Mouse (Mus musculus) gastrocnemius, postnatal 10 days (tissue): ENCODE measurements around the gene Gfap. TPM values are rescaled to one million over a fixed set of nuclear protein-coding genes. Genes with fewer than 3 reads are reported as not detected.

Source experiments
- DNase-seq: peaks from one replicate; pipeline ENCODE4 v3.0.0; 2021; ENCODE audit warnings: mixed read lengths
- total RNA-seq, 2 experiments: library from RNA; stranded (reverse); gene quantifications; 2 replicates each; pipeline ENCODE4 v1.2.3; 2021

Gfap gene
- total RNA-seq, 2 experiments from 2014 or later: 0.09 to 0.61 TPM

GRCm38 (mm10) chr11:102896641-102897040 is 4.1 kb downstream of the Gfap start:
- DNase-seq: no peak

DNA sequence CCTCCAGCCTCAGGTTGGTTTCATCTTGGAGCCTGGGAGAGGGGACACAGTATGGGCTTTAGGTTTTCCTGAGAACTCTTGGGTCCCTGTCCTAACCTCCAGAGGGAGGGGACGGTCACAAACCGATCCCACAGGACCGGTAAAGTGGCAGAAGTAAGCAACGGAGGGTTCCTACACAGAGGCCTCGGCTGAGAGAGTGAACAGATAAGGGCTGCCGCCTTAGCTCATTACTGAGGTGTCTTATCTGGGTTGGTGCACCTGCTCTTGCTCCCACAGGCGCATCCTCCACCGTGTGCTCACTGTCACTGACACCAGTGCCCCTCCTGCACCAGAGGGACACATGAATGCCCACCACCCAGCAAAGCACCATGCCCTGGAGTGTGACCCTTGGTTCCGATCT is 4.9 kb downstream of the Gfap start:
- no peak for DNase-seq

DNA sequence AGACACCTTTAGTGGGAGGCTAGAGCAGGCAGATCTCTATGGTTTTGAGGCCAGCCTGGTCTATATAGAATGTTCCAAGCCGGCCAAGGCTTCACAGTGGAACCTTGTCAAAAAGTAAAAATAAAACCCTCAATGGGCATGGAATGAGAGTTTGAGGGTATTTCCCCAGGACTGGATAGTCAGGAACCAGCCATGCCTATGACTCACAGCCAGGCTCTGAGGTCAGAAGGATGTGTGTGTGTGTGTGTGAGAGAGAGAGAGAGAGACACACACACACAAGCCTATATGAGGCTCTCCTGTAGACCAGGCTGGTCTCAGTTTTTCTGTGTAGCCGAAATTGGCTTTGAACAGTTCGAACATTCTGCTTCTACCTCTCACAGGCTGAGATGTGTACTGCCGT is 6.0 kb downstream of the Gfap start:
- DNase-seq: no peak

- DNase-seq: peak; percentile 44
Observed at GRCm38 (mm10) chr11:102893015-102893651, 7.6 kb downstream of the Gfap start.

GRCm38 (mm10) chr11:102890096-102890495 is 10.6 kb downstream of the Gfap start:
- no peak for DNase-seq

- DNase-seq: no peak
Observed at GRCm38 (mm10) chr11:102888135-102888534, 12.6 kb downstream of the Gfap start.

GRCm38 (mm10) chr11:102887433-102887832 is 13.3 kb downstream of the Gfap start:
- DNase-seq: no peak

DNA sequence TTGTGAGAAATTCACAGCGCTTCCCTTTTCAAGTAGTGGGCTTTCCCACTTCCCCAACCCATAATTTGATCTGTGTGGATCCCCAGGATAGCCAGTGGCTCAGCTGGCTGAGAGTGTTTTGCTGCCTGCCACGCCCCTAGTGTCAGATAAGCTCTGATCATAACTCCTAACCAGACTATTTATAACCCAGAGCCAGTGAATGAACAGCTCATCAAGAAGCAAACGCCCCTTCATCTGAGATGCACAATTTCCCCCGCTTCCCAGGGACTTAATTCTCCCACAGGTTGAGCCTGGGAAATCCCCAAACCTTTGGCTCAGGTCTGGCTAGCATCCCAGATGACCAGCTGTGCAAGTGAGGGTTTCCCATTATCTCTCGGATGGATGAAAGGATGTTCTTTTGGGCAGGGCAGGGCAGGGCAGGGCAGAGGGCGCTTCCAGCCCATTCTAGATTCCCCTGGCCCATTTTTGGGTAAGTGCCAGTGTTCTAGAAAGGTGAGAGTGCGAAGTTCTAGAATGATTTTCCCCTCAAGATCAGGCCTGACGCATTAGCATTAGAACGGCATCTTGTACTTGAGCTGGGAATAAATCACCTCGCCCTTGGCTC is 16.0 kb downstream of the Gfap start, which contains the start of gene Fam187a:
Gene Fam187a, plus strand, starts transcription at position 554 of the 604 bp plus-strand sequence.
- no peak for DNase-seq

DNA sequence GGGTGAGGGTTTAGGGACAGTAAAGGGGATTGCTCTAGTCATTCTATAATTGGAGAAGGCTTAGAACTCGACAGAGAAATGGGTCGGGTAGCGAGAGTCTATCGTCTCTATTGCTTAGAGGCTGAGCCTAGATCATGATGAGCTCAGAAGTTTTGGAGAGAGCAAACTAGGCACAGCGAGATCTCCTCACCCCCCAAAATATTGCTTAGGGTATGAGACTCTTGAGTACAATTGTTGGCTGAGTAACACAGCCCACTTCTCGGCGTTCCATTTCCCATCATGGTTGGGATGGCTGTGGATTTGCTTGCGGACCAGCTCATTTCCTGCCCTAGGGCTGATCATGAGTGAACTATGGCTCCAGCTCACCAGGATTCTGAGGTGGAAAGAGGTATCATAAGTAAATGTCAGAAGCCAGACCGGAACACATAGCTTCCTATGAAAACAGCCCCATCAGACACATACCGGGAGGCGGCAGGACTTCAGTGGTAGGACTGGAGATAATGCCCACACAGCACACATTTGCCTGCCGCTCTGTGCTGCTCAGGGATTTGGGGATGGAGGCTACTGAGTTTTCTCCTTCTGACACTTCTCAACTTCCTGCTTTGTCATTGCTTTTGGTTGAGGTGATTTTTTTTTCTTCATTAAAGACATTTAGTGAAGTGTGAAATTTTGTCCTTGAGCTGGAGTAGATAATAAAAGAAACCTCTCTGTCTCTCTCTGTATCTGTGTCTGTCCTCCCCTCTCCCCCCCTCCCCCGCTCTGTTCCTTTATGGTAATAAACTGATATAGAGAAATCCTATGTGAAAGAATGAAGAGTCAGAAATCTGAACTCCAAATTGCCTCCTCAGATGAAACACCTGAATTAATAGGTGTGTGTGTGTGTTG is 19.2 kb downstream of the Gfap start:
- no peak for DNase-seq

DNA sequence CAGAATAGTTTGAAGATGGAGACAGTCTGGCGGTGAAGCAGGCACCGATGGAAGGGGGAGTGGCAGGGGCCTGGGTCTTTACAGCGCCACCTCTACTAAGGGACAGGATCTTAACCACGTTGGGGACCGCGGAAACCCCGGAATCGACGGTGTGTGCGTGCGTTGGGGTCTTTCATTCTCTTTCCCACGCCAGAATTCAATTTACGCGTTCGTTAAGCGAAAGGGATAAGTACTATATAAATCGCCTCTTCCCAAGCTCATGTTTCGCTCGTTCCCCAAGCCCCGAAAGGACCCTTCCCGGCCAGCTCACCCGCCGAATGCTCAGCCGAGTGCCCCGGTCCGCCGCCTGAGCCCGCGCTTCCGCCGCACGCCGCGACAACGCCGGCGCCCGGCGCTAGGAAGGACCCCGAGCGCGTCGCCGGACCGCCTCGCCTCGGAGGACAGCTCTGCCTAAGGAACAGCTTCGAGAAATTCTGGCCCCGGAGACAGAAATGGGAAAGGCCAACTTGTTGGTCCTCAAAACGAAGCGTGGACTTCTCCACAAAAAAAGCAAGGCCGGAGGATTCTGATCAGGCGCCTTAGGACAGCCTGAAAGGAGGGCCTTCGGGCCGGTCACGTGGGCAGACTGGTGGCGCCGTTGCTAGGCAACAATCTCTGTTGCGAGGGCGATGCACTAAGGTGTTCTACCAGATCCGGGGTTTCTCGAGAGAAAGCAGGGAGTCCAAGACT is 20.0 kb downstream of the Gfap start, which contains the start of the genes Eftud2 and Ccdc103:
Gene Eftud2, minus strand, starts transcription at position 401 of the 729 bp plus-strand sequence.
Gene Ccdc103, plus strand, starts transcription at position 620 of the 729 bp plus-strand sequence.
- peak; percentile 90 for DNase-seq

DNA sequence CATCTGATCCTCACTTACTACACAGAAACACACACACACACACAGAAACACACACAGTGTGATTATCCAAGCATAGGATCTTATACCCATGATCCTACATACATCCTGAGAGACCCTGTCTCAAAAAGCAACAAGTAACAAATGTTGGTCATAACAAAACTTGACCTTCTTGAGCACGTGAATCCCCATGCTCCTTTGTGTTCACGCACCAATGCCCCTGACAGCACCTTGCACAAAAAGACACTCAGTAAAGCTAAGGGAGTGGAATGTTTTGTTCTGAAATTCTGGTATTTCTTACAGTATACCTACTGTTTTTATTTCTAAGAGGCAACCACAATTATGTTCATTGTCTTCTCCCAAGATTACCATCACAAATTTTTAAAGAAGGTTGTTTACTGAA is 21.2 kb downstream of the Gfap start:
- no peak for DNase-seq

- no peak for DNase-seq
Observed at GRCm38 (mm10) chr11:102874801-102875334, 25.8 kb downstream of the Gfap start.

GRCm38 (mm10) chr11:102864272-102864671 is 36.4 kb downstream of the Gfap start:
- peak; percentile 77 for DNase-seq

- peak; percentile 43 for DNase-seq
Observed at GRCm38 (mm10) chr11:102859933-102860332, 40.8 kb downstream of the Gfap start.

DNA sequence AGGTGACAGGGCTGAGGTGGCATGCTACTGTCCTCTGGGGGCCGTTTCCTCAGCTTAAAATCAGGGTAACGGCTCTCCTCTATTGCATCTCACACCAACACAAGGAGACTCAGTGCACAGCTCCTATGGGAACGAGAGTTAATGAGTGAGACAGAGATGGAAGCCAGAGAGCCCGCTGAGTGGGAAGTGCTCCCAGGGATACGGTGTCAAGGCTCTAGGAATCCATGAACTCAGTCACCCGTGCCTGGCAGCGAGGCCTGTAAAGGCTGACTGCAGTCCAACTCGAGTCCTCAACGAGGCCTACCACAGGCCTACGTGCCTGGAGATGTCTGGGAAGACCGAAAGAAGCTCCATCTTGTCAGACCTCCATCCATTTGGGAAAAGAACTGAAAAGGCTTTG is 41.8 kb downstream of the Gfap start:
- DNase-seq: no peak

DNA sequence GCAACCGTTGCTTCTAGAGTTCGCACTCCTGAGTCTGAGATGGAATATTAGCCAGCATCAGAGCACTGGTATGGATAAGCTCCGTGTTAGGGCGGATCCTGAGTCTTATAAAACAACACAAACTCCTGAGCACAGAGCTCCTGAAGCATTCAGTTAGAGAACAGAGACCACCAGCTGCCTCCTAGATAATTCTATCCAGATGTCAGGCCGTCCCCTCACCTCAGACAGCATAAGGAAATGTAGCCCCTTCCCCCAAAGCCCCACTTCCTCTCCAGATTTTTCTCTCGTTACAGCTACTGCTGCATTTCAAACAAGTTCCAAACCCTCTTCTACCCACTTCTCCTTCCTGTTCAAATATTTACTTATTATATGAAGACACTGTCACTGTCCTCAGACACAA is 44.8 kb downstream of the Gfap start:
- no peak for DNase-seq

GRCm38 (mm10) chr11:102853760-102854159 is 47.0 kb downstream of the Gfap start:
- DNase-seq: no peak

DNA sequence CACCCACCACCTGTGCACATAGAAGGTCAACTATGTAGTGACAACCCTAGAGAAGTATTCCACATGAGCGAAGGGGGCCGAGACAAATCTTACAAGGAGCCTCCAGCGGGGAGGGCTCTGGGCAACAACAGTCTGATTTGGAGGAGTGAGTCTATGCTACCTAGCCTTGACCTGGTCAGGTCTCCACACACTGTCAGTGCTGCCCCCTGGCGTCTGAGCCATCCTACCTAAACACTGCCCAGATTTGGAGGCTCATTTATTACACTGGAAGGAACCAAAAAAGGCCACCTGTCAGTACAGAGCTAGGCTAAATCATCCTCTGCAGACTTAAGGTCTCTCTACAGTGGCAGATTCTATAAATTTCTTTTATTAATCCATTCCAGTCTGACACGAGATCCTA is 48.8 kb downstream of the Gfap start:
- DNase-seq: peak; percentile 79

DNA sequence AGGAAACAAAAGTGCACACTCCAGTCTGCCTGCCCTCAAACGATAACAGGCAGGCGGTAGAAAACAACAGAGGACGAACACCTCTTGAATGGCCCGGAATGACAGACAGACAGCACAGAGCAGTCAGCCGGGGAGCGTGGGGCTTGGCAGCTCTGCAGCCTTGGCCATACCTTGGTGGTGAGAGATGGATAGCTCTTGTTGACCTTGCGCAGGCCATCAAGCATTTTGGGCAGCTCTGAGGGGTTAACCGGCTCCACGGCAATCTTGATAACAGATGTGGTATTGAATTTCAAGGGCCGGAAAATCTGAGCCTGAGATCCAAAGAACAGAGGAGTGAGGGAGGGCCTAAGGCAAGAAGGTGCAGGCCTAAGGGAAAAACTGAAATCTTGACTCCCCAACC is 54.8 kb downstream of the Gfap start:
- no peak for DNase-seq

DNA sequence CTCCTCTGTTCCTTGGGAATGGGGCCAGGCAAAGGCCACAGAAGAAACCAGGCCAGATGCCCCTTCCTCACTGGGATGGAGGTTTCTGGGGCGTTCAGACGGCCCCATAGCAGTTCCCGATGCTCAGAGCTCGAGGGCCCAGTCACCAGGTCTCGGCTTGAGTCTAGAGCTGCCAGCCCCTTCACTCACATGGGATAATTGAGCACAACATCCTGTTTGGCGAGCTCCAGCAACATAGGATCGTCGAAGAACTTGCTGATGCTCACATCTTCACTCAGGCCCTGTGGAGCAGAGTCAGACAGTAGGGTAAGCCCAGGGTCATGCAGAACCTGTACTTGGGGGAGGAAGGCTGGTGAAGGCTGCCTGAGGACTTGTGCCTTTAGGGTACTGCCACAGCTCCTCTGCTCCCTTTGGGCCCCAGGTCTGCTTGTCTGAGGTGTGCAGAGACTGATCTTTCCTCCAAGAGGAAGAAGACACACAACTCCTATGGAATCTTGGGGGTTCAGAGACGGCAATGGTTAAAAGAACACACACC is 62.0 kb downstream of the Gfap start:
- no peak for DNase-seq

DNA sequence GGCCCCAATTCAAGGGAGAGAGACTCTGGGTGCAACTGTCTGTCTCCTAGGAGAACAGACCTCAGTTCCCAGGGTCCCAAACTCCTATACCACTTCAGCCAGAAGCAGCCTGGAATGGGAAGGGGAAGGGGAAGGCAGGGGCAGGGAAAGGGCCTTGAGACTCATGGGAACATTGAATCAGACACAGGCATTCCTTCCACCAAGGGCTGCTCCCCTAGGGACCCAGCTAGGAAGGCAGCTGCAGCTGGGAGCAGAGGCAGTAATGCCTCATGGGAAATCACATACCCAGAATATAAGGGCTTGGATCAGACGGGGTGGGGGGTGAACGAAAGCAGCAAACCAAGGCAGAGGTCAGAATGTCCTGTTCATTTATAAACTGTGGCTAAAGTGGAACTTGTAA is 62.6 kb downstream of the Gfap start:
- DNase-seq: peak; percentile 15

- no peak for DNase-seq
Observed at GRCm38 (mm10) chr11:102837385-102837784, 63.3 kb downstream of the Gfap start.
